Mouse (Mus musculus): ENCODE data around the gene Poc1a. TPM values are rescaled to one million over a fixed set of nuclear protein-coding genes. Genes with fewer than 3 reads are reported as not detected.

Gene Poc1a
- polyA plus RNA-seq, 1 experiment from 2014 or later, result 40.1 TPM

- 81% methylated on average over 6 of the region's 6 CpGs for WGBS
- H3K4me1 ChIP-seq (ENCODE audit: control insufficient read depth, insufficient read depth, low read length), result peaks cover 43% of the 10 kb centered on the region
- DNase-seq (ENCODE audit: low spot score), result no peak
- no peaks in the 10 kb centered on the region for H3K27me3 ChIP-seq (ENCODE audit: control insufficient read depth, insufficient read depth, low read length)
- H3K9ac ChIP-seq (ENCODE audit: low read length), result no peak overlapping the region
- H3K27ac ChIP-seq (replicated peaks; ENCODE audit: low read depth, low read length), result no peak overlapping the region
- H3K36me3 ChIP-seq (ENCODE audit: control insufficient read depth, insufficient read depth, low read length), result no peaks in the 10 kb centered on the region
- no peaks in the 10 kb centered on the region for H3K9me3 ChIP-seq (ENCODE audit: control insufficient read depth, low read length)
- no peak overlapping the region for H3K4me3 ChIP-seq (ENCODE audit: low read depth, low read length)
- H3K4me2 ChIP-seq (ENCODE audit: low read depth, severe bottlenecking), result no peak overlapping the region
- ATAC-seq (ENCODE audit: insufficient number of reproducible peaks, low FRiP score, low TSS enrichment, low read depth), result no peak
Observed at GRCm38 (mm10) chr9:106361140-106361539, 80.3 kb downstream of the Poc1a start.

GRCm38 (mm10) chr9:106365333-106365732, 84.5 kb downstream of the Poc1a start:
- Histone ChIP-seq H3K27me3 (ENCODE audit: control insufficient read depth, insufficient read depth, low read length) (no peaks in the 10 kb centered on the region), H3K4me1 (ENCODE audit: control insufficient read depth, insufficient read depth, low read length) (peaks cover 26% of the 10 kb centered on the region), H3K9me3 (ENCODE audit: control insufficient read depth, low read length) (no peaks in the 10 kb centered on the region), H3K4me3 (ENCODE audit: low read depth, low read length) (no peak overlapping the region), H3K36me3 (ENCODE audit: control insufficient read depth, insufficient read depth, low read length) (no peaks in the 10 kb centered on the region), H3K9ac (ENCODE audit: low read length) (no peak overlapping the region), H3K27ac (replicated peaks; ENCODE audit: low read depth, low read length) (peak overlapping the region; percentile 79), H3K4me2 (ENCODE audit: low read depth, severe bottlenecking) (no peak overlapping the region)
- no peak for DNase-seq (ENCODE audit: low spot score)
- WGBS, result 81% methylated on average over 7 of the region's 7 CpGs
- no peak for ATAC-seq (ENCODE audit: insufficient number of reproducible peaks, low FRiP score, low TSS enrichment, low read depth)

- DNase-seq (ENCODE audit: low spot score) (no peak), ATAC-seq (ENCODE audit: insufficient number of reproducible peaks, low FRiP score, low TSS enrichment, low read depth) (no peak)
- no peak overlapping the region for H3K4me3 ChIP-seq (ENCODE audit: low read depth, low read length)
- no peaks in the 10 kb centered on the region for H3K27me3 ChIP-seq (ENCODE audit: control insufficient read depth, insufficient read depth, low read length)
- H3K9ac ChIP-seq (ENCODE audit: low read length), result no peak overlapping the region; the same call in 1 of the 2 replicates
- H3K4me2 ChIP-seq (ENCODE audit: low read depth, severe bottlenecking), result peak overlapping the region; percentile 73; the same call in 1 of the 2 replicates
- 47% methylated on average over 1 of the region's 1 CpGs for WGBS
- H3K4me1 ChIP-seq (ENCODE audit: control insufficient read depth, insufficient read depth, low read length), result peaks cover 35% of the 10 kb centered on the region
- no peaks in the 10 kb centered on the region for H3K9me3 ChIP-seq (ENCODE audit: control insufficient read depth, low read length)
- peak overlapping the region; percentile 88 for H3K27ac ChIP-seq (replicated peaks; ENCODE audit: low read depth, low read length)
- H3K36me3 ChIP-seq (ENCODE audit: control insufficient read depth, insufficient read depth, low read length), result peaks cover 3% of the 10 kb centered on the region
Observed at GRCm38 (mm10) chr9:106366188-106366587, 85.3 kb downstream of the Poc1a start.

GRCm38 (mm10) chr9:106367001-106367400, 86.1 kb downstream of the Poc1a start:
- Histone ChIP-seq H3K4me1 (ENCODE audit: control insufficient read depth, insufficient read depth, low read length) (peaks cover 43% of the 10 kb centered on the region), H3K27ac (replicated peaks; ENCODE audit: low read depth, low read length) (peak overlapping the region; percentile 88), H3K9me3 (ENCODE audit: control insufficient read depth, low read length) (no peaks in the 10 kb centered on the region), H3K36me3 (ENCODE audit: control insufficient read depth, insufficient read depth, low read length) (peaks cover 7% of the 10 kb centered on the region), H3K27me3 (ENCODE audit: control insufficient read depth, insufficient read depth, low read length) (no peaks in the 10 kb centered on the region), H3K4me3 (ENCODE audit: low read depth, low read length) (peak overlapping the region; percentile 81), H3K4me2 (ENCODE audit: low read depth, severe bottlenecking) (peak overlapping the region; percentile 73), H3K9ac (ENCODE audit: low read length) (peak overlapping the region; percentile 77)
- no peak for ATAC-seq (ENCODE audit: insufficient number of reproducible peaks, low FRiP score, low TSS enrichment, low read depth)
- no peak for DNase-seq (ENCODE audit: low spot score)
- WGBS, result 21% methylated on average over 5 of the region's 5 CpGs

GRCm38 (mm10) chr9:106367592-106368111, 86.8 kb downstream of the Poc1a start:
- Histone ChIP-seq H3K27ac (replicated peaks; ENCODE audit: low read depth, low read length) (peak overlapping the region; percentile 98), H3K9ac (ENCODE audit: low read length) (peak overlapping the region; percentile 97), H3K4me2 (ENCODE audit: low read depth, severe bottlenecking) (peak overlapping the region; percentile 87), H3K4me1 (ENCODE audit: control insufficient read depth, insufficient read depth, low read length) (peaks cover 48% of the 10 kb centered on the region), H3K36me3 (ENCODE audit: control insufficient read depth, insufficient read depth, low read length) (peaks cover 12% of the 10 kb centered on the region), H3K9me3 (ENCODE audit: control insufficient read depth, low read length) (no peaks in the 10 kb centered on the region), H3K4me3 (ENCODE audit: low read depth, low read length) (peak overlapping the region; percentile 81), H3K27me3 (ENCODE audit: control insufficient read depth, insufficient read depth, low read length) (no peaks in the 10 kb centered on the region)
- ATAC-seq (ENCODE audit: insufficient number of reproducible peaks, low FRiP score, low TSS enrichment, low read depth) (peak; percentile 88), DNase-seq (ENCODE audit: low spot score) (peak; percentile 99)
- under 1% methylated on average over 36 of the region's 36 CpGs for WGBS

- H3K27ac ChIP-seq (replicated peaks; ENCODE audit: low read depth, low read length), result peak within 1 kb of the TSS; percentile 98
- H3K4me3 ChIP-seq (ENCODE audit: low read depth, low read length), result peak within 1 kb of the TSS; percentile 81
- H3K4me2 ChIP-seq (ENCODE audit: low read depth, severe bottlenecking), result peak within 1 kb of the TSS; percentile 87
- DNase-seq (ENCODE audit: low spot score) (peak; percentile 84), ATAC-seq (ENCODE audit: insufficient number of reproducible peaks, low FRiP score, low TSS enrichment, low read depth) (peak; percentile 61)
- H3K9me3 ChIP-seq (ENCODE audit: control insufficient read depth, low read length), result no peaks in the 10 kb centered on the region
- no peaks in the 10 kb centered on the region for H3K27me3 ChIP-seq (ENCODE audit: control insufficient read depth, insufficient read depth, low read length)
- 0% methylated on average over 35 of the region's 57 CpGs for WGBS
- H3K9ac ChIP-seq (ENCODE audit: low read length), result peak within 1 kb of the TSS; percentile 97
- peaks cover 48% of the 10 kb centered on the region for H3K4me1 ChIP-seq (ENCODE audit: control insufficient read depth, insufficient read depth, low read length)
- peaks cover 17% of the 10 kb centered on the region for H3K36me3 ChIP-seq (ENCODE audit: control insufficient read depth, insufficient read depth, low read length)
Observed at GRCm38 (mm10) chr9:106368112-106368717, 87.4 kb downstream of the Poc1a start, which contains the start of gene Dusp7. Dusp7 (plus strand) TSS chr9:106368632.

- peak overlapping the region; percentile 81 for H3K4me3 ChIP-seq (ENCODE audit: low read depth, low read length)
- ATAC-seq (ENCODE audit: insufficient number of reproducible peaks, low FRiP score, low TSS enrichment, low read depth) (no peak), DNase-seq (ENCODE audit: low spot score) (peak; percentile 66)
- no peaks in the 10 kb centered on the region for H3K27me3 ChIP-seq (ENCODE audit: control insufficient read depth, insufficient read depth, low read length)
- H3K9ac ChIP-seq (ENCODE audit: low read length), result peak overlapping the region; percentile 97
- peaks cover 48% of the 10 kb centered on the region for H3K4me1 ChIP-seq (ENCODE audit: control insufficient read depth, insufficient read depth, low read length)
- WGBS, result under 1% methylated on average over 60 of the region's 72 CpGs
- peaks cover 23% of the 10 kb centered on the region for H3K36me3 ChIP-seq (ENCODE audit: control insufficient read depth, insufficient read depth, low read length)
- H3K27ac ChIP-seq (replicated peaks; ENCODE audit: low read depth, low read length), result peak overlapping the region; percentile 98
- peak overlapping the region; percentile 87 for H3K4me2 ChIP-seq (ENCODE audit: low read depth, severe bottlenecking)
- no peaks in the 10 kb centered on the region for H3K9me3 ChIP-seq (ENCODE audit: control insufficient read depth, low read length)
Observed at GRCm38 (mm10) chr9:106368831-106369501, 88.1 kb downstream of the Poc1a start.

GRCm38 (mm10) chr9:106369801-106370485, 89.1 kb downstream of the Poc1a start:
- Histone ChIP-seq H3K27me3 (ENCODE audit: control insufficient read depth, insufficient read depth, low read length) (no peaks in the 10 kb centered on the region), H3K9me3 (ENCODE audit: control insufficient read depth, low read length) (no peaks in the 10 kb centered on the region), H3K36me3 (ENCODE audit: control insufficient read depth, insufficient read depth, low read length) (peaks cover 25% of the 10 kb centered on the region), H3K4me1 (ENCODE audit: control insufficient read depth, insufficient read depth, low read length) (peaks cover 43% of the 10 kb centered on the region), H3K9ac (ENCODE audit: low read length) (peak overlapping the region; percentile 97), H3K4me3 (ENCODE audit: low read depth, low read length) (peak overlapping the region; percentile 81), H3K4me2 (ENCODE audit: low read depth, severe bottlenecking) (peak overlapping the region; percentile 87), H3K27ac (replicated peaks; ENCODE audit: low read depth, low read length) (peak overlapping the region; percentile 98)
- 7% methylated on average over 11 of the region's 11 CpGs for WGBS
- DNase-seq (ENCODE audit: low spot score), result peak; percentile 74
- no peak for ATAC-seq (ENCODE audit: insufficient number of reproducible peaks, low FRiP score, low TSS enrichment, low read depth)
